Mouse (Mus musculus) mesoderm, embryonic 11.5 days (tissue): ENCODE measurements around the gene Kcnj2.

ENCODE experiments used
- DNase-seq: peaks from one replicate; pipeline ENCODE4 v3.0.0-alpha.2; 2012; ENCODE audit warnings: low read depth, low spot score

Gene Kcnj2

GRCm38 (mm10) chr11:111065635-111066298 is at the start of gene Kcnj2:
Kcnj2 (plus strand) TSS chr11:111066164.
- peak; percentile 94 for DNase-seq

GRCm38 (mm10) chr11:111016206-111016605 is 49.8 kb upstream of the Kcnj2 start:
- DNase-seq = no peak

- DNase-seq = no peak
Observed at GRCm38 (mm10) chr11:111020211-111020610, 45.8 kb upstream of the Kcnj2 start.

GRCm38 (mm10) chr11:111022681-111023281 is 43.2 kb upstream of the Kcnj2 start:
- DNase-seq = peak; percentile 56

- peak; percentile 33 for DNase-seq
Observed at GRCm38 (mm10) chr11:111042175-111042574, 23.8 kb upstream of the Kcnj2 start.

GRCm38 (mm10) chr11:111043298-111043697 is 22.7 kb upstream of the Kcnj2 start:
- DNase-seq = no peak

GRCm38 (mm10) chr11:111054252-111054651 is 11.7 kb upstream of the Kcnj2 start:
- DNase-seq = no peak

- DNase-seq = no peak
Observed at GRCm38 (mm10) chr11:111054854-111055822, 10.8 kb upstream of the Kcnj2 start.

- no peak for DNase-seq
Observed at GRCm38 (mm10) chr11:111056030-111056429, 9.9 kb upstream of the Kcnj2 start.

GRCm38 (mm10) chr11:111057435-111057834 is 8.5 kb upstream of the Kcnj2 start:
- DNase-seq = no peak

- no peak for DNase-seq
Observed at GRCm38 (mm10) chr11:111059440-111059839, 6.5 kb upstream of the Kcnj2 start.

GRCm38 (mm10) chr11:111060216-111060615 is 5.7 kb upstream of the Kcnj2 start:
- no peak for DNase-seq

- peak; percentile 64 for DNase-seq
Observed at GRCm38 (mm10) chr11:111064751-111065527, 1.0 kb upstream of the Kcnj2 start.

GRCm38 (mm10) chr11:111066299-111066691 is 331 bp downstream of the Kcnj2 start:
- no peak for DNase-seq

- no peak for DNase-seq
Observed at GRCm38 (mm10) chr11:111067787-111068186, 1.8 kb downstream of the Kcnj2 start.

GRCm38 (mm10) chr11:111070460-111070859 is 4.5 kb downstream of the Kcnj2 start:
- DNase-seq = no peak

GRCm38 (mm10) chr11:111074131-111074530 is 8.2 kb downstream of the Kcnj2 start:
- DNase-seq = no peak

- DNase-seq = no peak
Observed at GRCm38 (mm10) chr11:111078107-111078506, 12.1 kb downstream of the Kcnj2 start.

- no peak for DNase-seq
Observed at GRCm38 (mm10) chr11:111083009-111083408, 17.0 kb downstream of the Kcnj2 start.

GRCm38 (mm10) chr11:111086933-111087332 is 21.0 kb downstream of the Kcnj2 start:
- DNase-seq = no peak

GRCm38 (mm10) chr11:111088226-111088625 is 22.3 kb downstream of the Kcnj2 start:
- no peak for DNase-seq
